Mouse (Mus musculus): ENCODE measurements around the gene Trim46.
A peak's percentile ranks its signal among the peaks of the same experiment; 100 is the strongest.

The Trim46 gene

DNA sequence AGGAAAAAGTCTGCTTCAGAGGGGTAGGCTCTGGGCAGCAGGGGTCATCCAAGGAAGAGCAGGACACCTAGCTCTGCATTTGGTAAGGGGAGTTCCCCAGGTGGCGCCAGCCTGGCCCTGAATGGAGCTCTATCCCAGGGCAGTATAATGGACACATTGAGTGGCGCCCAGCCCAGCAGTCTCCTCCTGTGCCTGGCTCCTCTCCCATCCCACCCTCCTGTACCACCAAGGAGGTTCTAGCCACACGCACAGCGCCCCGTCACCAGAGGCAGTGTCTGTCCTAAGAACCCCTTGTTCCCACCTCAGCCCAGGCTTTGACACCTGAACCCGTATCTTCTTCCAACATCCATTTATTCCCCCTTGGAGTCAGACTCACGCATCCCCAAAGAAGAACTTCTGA is 36.4 kb downstream of the Trim46 start:
- no peak for DNase-seq (ENCODE audit: low read depth)

DNA sequence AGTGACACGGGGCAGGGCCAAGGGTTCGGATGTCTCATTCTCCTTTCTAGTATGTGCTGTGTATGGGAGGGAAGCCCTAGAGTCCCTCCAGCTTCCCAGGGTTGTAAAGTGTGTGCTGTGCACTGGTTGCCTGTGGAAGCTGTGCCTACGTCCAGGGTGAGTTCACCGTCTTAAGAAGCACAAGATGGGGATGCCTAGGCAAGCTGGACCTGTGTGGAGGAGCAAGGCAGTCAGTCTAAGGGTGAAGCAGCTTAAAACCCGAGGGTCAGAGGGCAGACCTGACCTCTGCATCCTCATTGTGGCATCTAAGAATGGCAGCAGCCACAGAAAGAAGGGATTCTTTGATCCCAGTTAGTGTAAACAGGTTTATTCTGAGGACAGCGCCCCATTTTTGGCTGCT is 37.4 kb downstream of the Trim46 start:
- no peak for DNase-seq (ENCODE audit: low read depth)

DNA sequence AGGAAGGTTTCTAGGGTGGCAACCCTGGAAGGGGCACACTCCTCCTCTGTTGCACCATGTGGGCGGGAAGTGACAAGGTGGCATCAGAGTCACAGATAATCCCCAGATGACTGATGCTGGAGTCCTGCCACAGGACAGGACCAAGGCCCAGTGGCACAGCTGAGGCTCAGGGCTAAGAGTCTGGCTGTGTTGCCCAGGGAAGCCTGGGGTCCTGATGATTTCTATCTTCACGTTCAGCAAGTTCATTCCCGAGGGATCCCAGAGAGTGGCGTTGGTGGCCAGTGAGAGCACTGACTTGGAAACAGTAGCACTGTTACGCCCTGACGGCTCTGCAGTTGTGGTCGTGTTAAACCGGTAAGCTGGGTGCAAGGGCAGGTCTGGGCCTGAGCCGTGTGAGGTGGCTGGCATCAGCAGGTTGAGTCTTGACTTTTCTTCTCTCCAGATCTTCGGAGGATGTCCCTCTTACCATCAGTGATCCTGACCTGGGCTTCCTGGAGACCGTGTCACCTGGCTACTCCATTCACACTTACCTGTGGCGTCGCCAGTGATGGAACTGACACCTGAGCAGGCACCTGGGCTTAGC is 37.9 kb downstream of the Trim46 start:
- no peak for DNase-seq (ENCODE audit: low read depth)

DNA sequence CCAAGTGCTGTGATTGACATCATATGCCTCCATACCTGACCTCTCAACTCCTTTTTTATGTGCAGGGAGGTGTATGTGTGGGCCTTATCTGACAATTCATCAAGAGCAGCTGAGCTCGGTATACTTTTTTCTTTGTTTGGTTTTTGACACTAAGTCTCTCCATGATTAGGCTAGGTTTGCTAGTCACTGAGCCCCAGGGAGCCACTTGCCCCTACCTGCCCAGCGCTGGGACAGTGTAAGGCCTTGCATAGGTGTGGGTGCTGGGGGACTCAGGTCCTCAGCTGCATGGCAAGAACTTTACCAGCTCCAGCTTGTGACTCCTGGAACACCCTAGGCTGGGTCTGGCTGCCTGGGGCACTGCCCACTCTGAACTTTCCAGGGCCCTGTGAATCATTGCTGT is 39.4 kb downstream of the Trim46 start:
- DNase-seq (ENCODE audit: low read depth), result no peak

DNA sequence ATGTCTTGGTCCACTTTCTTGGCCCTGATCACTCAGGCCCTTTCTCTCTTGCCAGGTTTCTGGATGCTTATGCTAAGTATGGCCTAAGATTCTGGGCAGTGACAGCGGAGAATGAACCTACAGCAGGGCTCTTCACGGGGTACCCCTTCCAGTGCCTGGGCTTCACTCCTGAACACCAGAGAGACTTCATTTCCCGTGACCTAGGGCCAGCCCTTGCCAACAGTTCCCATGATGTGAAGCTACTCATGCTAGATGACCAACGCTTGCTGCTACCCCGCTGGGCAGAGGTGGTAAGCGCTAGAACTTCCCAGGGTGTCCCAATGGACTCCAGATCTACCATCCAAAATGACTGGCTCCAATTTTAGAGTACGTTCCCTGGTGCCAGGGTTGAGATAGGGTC is 40.0 kb downstream of the Trim46 start:
- no peak for DNase-seq (ENCODE audit: low read depth)

DNA sequence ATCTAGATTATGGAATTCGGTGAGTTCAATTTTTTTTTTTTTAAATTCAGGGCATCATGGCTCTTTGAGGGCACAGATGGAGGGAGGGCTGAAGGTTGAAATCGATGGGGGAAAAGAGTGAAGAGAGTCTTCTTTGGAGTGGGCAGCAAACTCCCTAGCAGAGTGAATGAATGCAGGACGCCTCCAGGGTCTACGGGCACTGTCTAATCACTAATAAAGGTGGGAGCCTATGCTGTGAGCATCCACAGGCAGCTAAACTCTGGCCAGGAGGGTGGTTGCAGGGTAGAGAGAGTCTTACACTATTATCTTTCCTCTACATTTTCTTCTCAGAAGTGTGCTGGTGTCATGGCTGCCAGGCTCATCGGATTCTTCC is 43.0 kb downstream of the Trim46 start:
- no peak for DNase-seq (ENCODE audit: low read depth)

DNA sequence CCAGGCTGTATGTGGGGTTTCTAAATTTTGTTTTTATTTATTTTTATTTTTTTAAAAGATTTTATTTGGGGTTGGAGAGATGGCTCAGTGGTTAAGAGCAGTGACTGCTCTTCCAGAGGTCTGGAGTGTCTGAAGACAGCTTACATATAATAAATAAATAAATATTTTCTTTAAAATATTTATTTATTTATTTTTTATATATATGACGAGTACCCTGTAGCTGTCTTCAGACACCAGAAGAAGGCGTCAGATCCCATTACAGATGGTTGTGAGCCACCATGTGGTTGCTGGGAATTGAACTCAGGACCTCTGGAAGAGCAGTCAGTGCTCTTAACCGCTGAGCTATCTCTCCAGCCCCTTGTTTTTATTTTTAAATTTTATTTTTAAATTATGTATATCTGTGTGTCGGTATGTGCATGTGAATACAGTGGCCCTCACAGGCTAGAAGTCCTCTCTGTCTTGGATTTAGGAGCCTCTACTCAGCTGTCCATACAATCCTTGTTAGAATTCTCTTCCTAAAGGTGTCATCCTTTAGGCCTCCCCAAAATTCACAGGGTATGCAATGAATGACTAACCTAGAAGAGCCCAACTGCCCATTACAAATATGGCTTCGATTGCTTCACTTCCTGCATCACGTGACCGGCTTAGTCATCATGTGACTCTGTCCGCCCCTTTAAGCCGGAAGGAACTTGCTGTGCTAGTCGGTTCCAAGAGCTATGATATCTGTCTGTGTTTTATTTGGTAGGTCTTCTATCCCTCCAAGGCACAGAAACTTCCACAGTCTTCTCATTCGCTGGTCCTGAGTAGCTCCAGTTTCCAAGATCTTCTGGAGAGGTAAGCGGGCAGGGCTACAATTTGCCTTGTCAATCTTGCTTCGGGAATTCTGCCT is 43.6 kb downstream of the Trim46 start, which contains the start of gene Gba:
TSS of gene Gba (plus strand) at position 676 of the 889 bp plus-strand sequence.
- peak; percentile 94 for DNase-seq (ENCODE audit: low read depth)

DNA sequence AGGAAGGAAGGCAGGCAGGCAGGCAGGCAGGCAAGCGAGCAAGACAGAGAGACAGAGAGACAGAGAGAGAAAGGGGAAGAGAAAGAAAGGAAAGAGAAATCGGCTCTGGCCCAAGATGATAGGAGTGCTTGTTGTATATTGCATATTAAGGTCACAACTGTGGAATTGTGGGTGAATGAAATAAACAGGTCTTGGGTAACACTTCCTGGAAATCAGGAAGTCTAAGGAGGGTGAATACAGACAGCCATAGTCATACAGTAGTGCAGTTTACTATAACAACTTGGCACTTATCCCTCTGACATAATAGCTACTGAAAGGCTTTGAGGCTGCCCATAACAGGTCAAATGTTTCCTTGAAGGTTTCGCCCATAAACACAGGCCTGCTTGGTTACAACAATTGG is 46.3 kb downstream of the Trim46 start:
- no peak for DNase-seq (ENCODE audit: low read depth)

DNA sequence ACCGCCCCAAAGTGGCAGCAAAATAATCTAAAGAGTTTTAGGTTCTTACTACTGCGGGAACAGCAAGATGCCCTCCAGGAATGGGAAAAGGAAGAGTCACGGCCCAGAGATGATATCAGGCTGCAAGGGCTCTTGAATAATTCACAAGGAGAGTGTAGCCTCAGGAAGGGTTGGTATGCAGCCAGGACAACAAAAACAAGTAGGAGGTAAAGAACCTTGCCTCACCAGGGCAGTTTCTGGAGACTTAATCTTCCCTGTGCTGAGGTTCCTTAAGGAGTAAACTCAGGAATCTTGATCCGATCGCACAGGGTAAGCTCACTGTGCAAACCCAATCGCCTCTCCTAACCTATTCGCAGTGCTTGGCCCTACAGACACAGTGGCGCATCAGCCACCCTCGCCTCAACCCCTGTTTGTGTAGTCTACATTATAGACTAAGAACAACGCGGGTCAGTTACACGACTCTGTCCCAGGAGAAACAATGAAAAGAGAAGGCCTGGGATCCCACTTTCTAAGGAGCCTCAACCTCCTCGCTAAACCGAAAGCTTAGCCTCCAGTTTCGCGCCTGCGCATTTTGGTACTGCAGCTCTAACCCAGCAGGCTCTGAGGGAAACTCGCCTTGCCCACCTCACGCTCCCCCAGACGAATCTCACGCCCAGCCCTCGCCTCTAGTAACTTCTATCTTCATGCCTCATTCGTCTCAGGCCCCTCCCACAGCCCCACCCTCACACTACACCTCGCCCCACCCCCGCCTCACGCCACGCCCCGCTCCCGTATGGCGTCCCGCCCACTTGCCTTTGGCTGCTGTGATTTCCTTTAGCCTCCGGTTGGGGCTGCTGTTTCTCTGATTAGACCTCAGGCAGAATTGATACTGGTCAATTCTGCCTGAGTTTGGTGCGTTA is 49.9 kb downstream of the Trim46 start:
- peak; percentile 82 for DNase-seq (ENCODE audit: low read depth)

DNA sequence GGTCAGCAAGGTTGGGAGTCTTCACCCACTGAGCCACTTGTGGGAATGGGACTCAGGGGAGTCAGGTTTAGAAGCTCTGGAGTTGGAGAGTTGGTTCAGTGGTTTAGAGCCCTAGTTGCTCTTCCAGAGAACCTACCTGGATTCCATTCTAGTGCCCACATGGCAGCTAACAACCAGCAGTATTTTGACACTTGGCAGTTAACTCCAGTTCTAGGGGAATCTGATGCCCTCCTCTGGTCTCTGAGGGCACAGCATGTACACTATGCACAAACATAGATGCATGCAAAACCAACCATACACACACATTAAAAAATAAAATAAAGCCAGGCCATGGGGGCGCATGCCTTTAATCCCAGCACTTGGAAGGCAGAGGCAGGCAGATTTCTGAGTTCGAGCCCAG is 52.3 kb downstream of the Trim46 start:
- DNase-seq (ENCODE audit: low read depth), result no peak

DNA sequence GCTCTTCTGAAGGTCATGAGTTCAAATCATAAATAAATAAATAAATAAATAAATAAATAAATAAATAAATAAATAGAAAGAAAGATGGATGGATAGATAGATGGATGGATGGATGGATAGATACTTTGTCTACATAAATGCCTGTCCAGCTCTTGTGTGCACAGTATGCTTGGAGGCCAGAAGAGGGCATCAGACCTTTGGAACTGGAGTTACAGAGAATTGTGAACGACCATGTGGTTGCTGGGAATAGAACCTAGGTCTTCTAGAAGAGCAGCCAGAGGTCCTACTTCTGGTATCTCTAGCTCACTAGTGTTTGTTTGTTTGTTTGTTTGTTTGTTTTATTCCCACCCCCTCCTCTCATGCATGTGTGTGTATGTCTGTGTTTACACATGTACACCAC is 52.8 kb downstream of the Trim46 start:
- no peak for DNase-seq (ENCODE audit: low read depth)

DNA sequence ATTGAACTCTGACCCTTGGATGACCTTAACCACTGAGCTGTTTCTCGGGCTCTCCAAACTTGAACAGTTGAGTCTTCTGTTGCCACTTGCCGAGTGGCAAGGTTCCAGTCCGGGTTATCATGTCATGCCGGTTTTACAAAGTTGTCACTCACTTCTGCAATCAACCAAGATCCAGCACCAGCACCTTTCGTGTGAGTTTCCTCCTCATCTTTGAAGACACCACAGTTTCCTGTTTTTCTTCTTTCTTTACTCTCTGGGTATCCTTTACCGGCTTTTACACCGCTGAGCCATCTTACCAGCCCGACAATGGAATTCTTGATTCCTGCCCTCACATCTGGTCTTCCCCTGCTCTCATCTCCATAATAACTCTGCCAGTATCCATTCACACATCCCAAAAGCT is 55.7 kb downstream of the Trim46 start:
- no peak for DNase-seq (ENCODE audit: low read depth)

DNA sequence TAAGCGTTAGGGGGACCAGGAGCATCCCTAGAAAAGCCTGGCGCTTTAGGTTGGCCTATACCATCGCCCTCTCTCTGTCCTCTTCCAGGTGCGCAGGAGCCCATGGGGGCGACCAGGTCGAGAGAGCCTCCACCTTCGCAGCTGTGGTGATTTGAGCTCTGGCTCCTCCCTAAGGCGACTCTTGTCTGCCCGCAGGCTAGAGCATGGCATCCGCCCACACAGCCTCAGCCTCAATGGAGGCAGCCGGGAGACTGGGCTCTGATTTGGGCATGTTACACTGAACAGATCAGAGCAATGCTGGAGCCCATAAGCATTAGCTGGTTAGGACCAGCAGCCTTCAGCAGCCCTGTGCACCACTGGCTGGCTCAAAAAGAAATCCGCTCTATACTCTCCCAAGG is 57.6 kb downstream of the Trim46 start:
- no peak for DNase-seq (ENCODE audit: low read depth)

DNA sequence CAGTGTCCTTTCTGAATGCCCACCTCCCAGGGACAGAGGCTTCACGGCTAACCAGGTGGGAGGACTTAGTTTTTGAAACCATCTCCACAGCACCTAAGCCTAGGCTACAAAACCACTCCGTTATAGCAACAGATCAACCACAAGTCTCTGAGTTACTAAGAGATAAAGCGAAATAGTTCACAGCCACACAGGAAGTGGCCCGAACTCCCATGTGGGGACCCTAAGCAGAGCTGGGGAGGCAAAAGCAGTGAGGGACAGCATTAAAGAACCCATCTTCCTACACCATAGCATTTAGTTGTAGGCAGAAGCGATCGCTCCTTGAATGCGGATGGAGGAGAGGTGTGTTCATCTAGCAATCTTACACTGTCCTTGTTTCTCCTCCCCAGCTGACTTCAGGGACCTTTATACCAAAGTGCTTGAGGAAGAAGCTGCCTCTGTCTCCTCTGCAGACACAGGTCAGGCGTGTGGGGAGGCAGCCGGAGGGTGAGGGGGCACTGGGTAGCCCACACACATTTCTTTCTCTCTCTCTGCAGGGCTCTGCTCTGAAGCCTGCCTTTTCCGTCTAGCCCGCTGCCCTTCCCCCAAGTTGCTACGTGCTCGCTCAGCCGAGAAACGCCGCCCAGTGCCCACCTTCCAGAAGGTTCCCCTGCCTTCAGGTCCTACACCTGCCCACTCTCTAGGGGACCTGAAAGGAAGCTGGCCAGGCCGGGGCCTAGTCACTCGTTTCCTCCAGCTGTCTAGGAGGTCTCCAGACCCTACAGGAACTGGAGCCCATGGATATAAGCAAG is 58.2 kb downstream of the Trim46 start:
- no peak for DNase-seq (ENCODE audit: low read depth)

DNA sequence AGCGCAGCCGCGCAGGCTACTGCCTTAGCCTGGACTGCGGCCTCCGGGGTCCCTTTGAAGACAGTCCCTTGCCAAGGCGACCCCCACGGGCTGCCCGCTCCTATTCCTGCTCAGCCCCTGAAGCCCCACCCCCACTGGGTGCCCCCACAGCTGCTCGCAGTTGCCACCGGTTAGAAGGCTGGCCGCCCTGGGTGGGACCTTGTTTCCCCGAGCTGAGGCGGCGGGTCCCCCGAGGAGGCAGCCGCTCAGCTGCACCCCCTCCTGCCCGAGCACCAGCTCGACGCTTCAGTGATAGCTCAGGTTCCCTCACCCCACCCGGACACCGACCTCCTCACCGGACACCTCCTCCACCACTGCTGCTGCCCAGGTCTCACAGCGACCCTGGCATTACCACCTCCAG is 58.9 kb downstream of the Trim46 start:
- no peak for DNase-seq (ENCODE audit: low read depth)
